Mouse (Mus musculus) lung, postnatal 4 days (tissue): Measurements from ENCODE around the gene Slc7a7.

Experiments used
- DNase-seq, 2 experiments: peaks; one replicate each; pipeline ENCODE4 v3.0.0; 2021

The Slc7a7 gene

DNA sequence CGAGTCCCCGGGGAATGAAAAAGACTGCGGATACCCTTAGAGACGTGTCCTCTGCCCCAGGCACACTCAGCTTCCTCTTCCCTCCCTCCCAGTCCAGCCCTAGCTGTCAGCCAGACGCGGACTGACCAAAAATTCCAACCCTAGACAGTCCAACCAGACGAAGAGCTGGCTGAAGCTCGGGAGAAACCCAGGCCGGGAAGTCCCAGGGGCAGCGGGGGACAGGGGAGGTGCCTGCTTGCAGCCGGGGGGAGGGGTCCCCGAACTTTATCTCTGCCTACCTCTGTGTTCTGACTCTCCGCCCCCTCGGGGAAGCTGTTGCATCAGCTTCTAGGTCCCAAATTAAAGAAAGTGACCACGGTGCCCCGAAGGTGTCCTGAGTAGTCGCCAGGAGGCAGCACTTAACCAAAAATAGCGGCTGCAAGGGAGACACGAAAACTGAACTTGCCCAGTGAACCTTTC lies at the start of gene Slc7a7:
Slc7a7 (minus strand) TSS at position 158 of the 459 bp plus-strand sequence.
- DNase-seq = peak; percentile 59 to 63

DNA sequence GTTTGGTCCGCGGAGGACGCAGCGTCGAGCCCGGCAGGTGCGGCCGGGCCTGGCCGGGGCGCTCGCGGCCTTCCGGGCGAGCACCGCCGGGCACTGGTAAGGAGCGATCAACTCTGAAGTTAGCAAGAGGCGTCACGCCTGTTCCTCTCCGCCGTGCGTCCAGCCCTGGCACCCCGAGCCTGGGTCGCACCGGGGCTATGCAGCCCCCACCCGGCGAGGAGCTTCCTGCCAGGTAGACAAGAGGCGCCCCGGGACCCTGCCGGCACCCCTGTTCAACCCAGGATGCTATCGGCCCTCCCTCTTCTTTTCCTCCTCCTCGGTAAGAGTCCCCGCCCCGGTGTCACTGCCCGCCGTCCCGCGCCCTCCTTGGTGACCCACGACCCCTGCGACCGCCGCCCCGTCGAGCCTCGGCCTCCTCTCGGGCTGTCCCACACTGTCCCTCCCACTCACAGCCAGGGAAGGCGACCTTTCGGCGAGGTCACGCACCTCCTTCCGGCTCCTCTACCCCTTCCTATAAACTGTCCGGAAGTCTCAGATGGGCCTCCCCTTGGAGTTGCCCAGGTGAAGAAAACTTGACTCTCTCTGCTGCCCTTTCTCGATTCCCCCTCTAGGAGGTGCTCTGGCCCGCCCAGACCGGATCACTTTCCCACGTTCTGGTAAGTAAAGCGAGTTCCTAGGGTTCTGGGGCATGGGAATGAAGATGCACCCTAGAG lies 46.9 kb upstream of the Slc7a7 start:
- DNase-seq = peak; percentile 84

DNA sequence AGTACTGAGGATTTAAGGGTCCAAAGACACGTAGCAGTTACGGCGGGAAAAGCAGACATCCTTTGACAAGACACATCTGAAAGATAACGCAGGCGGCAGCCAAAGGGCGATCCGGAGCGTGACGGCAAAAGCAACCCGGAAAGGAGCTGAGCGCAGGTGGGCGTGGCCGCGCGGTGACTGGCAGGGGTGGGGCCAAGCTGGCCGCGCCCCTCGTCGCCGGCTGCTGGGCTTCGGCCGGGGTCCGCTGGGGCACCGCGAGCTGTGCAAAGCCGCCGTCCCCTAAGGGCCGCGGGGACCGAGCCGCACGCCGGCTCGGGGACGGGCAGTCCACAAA lies 46.3 kb upstream of the Slc7a7 start, which contains the start of gene Lrp10:
Lrp10 (plus strand) TSS at position 179 of the 334 bp plus-strand sequence.
- DNase-seq = peak; percentile 94

DNA sequence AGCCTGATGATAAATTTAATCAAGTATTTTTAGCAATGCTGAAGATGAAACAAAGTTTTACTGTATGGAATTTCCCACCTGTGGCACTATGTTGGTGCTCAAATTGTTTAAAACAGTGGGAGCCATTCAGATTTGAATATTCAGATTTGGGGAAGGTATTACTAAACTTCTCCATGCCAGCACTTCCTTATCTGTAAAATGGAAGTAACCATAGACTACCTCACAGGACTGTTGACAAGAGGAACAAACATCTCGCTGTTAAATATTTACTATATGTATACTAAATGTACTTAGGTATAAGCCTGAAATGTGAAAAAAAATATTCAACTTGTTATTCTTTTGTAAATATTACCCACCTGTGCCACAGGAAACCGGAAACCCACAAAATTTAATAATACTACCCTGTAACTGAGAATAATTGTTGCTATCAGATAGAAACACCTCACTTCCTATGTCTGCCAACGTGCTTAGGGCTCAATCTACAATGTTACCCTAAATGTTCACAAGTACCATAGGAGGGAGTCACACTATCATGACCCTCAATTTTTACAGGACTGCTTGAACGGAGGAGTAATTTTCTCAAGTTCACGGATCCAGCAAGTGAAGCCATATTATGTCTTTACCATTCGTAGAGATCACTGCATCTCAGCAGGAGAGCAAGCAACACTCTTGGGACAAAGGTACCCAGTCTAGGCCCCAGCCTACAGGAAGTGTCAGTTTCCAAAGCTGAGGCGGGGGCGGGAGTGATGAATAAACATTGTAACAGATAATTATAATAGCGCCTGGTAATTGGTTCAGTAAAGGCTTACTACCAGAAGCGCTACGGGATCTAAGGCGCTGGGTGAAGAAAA lies 45.8 kb upstream of the Slc7a7 start:
- no peak for DNase-seq

GRCm38 (mm10) chr14:54462146-54462545 lies 44.6 kb upstream of the Slc7a7 start:
- no peak for DNase-seq

GRCm38 (mm10) chr14:54457907-54458569 lies 40.5 kb upstream of the Slc7a7 start:
- DNase-seq = no peak

GRCm38 (mm10) chr14:54454669-54455528 lies 37.3 kb upstream of the Slc7a7 start:
- DNase-seq = peak; percentile 33 to 59

GRCm38 (mm10) chr14:54453566-54453965 lies 36.0 kb upstream of the Slc7a7 start:
- peak in 1 of 2 experiments; percentile 48 for DNase-seq

- DNase-seq = peak; percentile 64 to 76
These were observed 27.9 kb upstream of the Slc7a7 start for GRCm38 (mm10) chr14:54445476-54445875.

- peak; percentile 38 to 69 for DNase-seq
These were observed 26.4 kb upstream of the Slc7a7 start for GRCm38 (mm10) chr14:54443712-54444618.

DNA sequence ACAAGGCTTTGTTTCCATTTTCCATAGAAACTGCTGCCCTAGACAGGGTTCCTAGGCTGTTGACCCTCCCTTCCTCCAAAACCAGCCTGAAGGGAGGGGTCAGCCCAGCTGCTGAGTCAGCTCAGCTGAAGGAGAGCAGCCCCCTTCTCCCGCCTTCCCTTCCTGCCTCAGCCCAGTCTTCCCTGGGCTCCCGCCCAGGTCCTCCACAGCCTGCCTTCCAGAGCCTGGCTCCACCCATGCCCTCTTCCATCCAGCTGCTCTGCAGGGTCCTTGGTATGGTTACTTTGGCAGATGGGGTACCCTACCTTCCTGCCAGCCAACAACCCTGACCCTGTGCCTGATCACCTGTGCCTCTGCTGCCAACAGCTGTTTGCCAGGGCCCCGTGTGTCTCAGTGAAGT lies 25.6 kb upstream of the Slc7a7 start:
- DNase-seq = peak; percentile 64 to 83

GRCm38 (mm10) chr14:54442548-54442947 lies 25.0 kb upstream of the Slc7a7 start:
- no peak for DNase-seq

- no peak for DNase-seq
These were observed 23.8 kb upstream of the Slc7a7 start for GRCm38 (mm10) chr14:54441365-54441764.

DNA sequence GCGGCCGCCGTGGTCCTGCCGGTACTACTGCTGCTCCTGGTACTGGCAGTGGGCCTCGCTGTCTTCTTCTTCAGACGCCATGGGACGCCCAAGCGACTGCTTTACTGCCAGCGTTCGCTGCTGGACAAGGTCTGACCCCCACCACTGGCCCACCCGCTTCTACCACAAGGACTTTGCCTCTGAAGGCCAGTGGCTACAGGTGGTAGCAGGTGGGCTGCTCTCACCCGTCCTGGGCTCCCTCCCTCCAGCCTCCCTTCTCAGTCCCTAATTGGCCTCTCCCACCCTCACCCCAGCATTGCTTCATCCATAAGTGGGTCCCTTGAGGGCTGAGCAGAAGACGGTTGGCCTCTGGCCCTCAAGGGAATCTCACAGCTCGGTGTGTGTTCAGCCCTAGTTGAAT lies 23.0 kb upstream of the Slc7a7 start:
- no peak for DNase-seq

DNA sequence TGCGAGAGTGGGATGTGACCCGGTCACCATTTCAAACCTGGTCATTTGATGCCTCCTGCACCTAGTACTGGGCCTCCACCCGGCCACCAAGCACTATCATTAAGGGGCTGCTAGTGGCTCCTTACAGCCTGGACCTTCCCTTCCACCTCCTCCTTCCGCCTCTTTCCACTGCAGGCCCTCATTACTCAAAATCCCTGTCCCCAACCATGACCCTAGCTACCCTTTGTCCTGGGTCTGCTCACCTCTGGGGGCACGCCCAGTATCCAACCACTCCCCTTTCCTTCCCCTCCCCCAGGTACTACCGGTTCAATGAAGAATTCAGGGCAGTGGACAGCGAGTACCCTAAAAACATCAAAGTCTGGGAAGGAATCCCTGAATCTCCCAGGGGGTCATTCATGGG lies 22.0 kb upstream of the Slc7a7 start:
- no peak for DNase-seq

GRCm38 (mm10) chr14:54439155-54439554 lies 21.6 kb upstream of the Slc7a7 start:
- no peak for DNase-seq

GRCm38 (mm10) chr14:54435194-54435918 lies 17.8 kb upstream of the Slc7a7 start:
- DNase-seq = no peak

DNA sequence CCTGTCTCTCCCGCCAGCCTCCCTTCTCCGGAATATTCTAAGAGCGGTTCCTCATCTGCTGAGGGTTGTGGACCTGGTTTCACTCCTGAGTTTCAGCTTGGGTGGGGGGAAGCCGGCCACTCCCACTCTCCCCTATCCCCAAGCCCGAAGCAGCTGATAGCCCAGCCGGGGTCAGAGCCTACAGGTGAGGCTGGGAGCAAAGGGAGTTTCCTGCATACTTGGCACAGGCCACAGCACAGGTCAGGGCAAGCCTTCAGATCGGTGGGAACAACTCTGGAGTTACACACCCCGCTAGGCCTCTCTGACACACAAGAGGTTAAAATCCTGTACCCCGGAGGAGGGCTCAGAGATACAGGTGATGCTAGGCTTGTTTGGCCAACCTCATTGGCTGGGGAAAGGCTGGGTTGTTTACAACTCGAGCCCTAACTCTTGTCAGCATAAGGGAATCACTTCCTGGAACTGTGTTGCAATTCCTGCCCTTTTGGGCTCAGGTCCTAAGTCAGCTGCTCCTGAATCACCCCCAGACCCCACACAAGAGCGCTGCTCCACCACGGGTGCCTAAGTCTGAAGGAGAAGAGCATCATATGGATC lies 16.5 kb upstream of the Slc7a7 start:
- peak in 1 of 2 experiments; percentile 50 for DNase-seq

DNA sequence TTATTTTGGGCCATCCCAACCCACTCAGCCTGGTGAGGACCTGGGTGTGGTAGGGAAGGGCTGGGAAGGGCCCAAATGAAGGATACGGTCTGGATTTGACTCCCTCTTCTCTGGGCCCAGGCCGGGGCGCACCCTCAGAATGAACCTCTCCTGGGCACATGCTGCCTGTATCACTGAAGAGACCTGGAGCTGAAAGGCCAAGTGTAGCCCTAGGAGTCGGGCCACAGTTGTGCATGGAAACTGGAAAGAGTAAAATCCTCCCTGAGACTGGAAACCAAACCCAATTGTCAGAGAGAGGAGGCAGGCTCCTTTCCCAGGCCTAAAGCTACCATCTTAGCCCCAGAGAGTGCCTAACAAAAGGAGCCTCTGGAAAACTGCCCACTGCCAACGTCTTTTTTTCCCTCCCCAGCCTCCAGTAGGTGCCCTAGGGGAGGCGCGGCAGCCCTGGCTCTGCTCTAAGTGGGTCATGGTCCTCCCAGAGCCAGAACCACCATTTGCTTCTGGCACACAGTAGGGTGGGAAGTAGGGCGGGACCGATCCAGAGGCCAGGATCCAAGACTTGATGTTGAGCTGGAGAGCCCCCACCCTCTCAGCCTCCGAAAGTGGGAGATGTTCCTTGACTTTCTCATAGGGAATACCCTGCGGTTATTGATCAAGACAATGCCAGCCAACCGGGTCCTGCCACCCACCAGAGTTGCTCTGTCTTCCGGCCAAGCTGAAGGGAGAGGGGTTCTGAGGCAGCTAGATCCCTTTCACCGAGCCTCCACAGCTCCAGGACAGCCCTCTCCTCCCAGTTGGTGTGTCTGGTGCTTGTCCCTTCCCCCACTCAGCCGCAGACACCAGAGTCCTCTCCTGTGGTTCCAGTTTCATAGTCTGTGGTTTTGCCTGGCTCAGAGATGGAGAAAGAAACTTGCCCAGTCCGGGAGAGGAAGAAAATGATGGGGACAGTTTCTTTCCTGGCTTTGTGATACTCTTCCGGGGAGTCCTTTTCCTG lies 15.6 kb upstream of the Slc7a7 start:
- DNase-seq = no peak
